Mouse (Mus musculus): ENCODE measurements at regions not wholly inside any gene's neighbourhood (a gene's known extent, or its start where the extent isn't known, plus 50 kb on each side); places are given as distances from the start of the nearest gene placed in this dataset.

DNA sequence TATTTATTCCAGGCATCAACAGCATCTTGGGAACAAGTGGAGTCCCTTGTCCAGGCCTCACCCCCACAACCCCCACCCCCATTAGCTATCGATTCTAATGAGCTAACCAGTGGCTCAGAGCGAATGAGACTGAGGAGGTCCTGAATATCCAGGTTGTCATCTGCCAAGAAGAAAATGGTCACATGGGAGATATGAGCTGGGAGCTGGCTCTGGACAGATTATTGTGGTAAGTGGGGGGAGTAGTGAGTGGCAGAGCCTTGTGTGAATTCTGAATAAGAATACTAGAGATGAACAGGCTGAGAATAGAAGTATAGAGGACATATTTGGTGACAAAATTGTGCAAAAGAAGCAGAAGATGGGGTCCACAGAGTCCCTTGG, 125.4 kb upstream of the 1700012A03Rik start:
- TF ChIP-seq CTCF (IDR thresholded peaks at IDR 0.05; ENCODE audit: borderline replicate concordance, insufficient read depth, low read length) (no peak), POLR2A (IDR thresholded peaks at IDR 0.05; ENCODE audit: low read depth, low read length) (no peak)
